Mouse (Mus musculus): ENCODE measurements at regions not wholly inside any gene's neighbourhood (a gene's known extent, or its start where the extent isn't known, plus 50 kb on each side); places are given as distances from the start of the nearest gene placed in this dataset.

- no peak for DNase-seq (ENCODE audit: extremely low spot score in 1 of 2, low spot score in 1 of 2)
Observed at GRCm38 (mm10) chr13:32544986-32545740, 206.6 kb upstream of the Gmds start.

GRCm38 (mm10) chr13:32541611-32542010 is 203.1 kb upstream of the Gmds start:
- DNase-seq (ENCODE audit: extremely low spot score in 1 of 2, low spot score in 1 of 2): no peak

- DNase-seq (ENCODE audit: extremely low spot score in 1 of 2, low spot score in 1 of 2): no peak
Observed at GRCm38 (mm10) chr13:32536241-32536640, 197.7 kb upstream of the Gmds start.

- no peak for DNase-seq (ENCODE audit: extremely low spot score in 1 of 2, low spot score in 1 of 2)
Observed at GRCm38 (mm10) chr13:32535602-32536001, 197.1 kb upstream of the Gmds start.

- no peak for DNase-seq (ENCODE audit: extremely low spot score in 1 of 2, low spot score in 1 of 2)
Observed at GRCm38 (mm10) chr13:32530926-32531512, 192.5 kb upstream of the Gmds start.

GRCm38 (mm10) chr13:32518611-32519344 is 180.2 kb upstream of the Gmds start:
- DNase-seq (ENCODE audit: extremely low spot score in 1 of 2, low spot score in 1 of 2): no peak

- DNase-seq (ENCODE audit: extremely low spot score in 1 of 2, low spot score in 1 of 2): no peak
Observed at GRCm38 (mm10) chr13:32517514-32517913, 179.0 kb upstream of the Gmds start.

GRCm38 (mm10) chr13:32509231-32510023 is 170.9 kb upstream of the Gmds start:
- no peak for DNase-seq (ENCODE audit: extremely low spot score in 1 of 2, low spot score in 1 of 2)

GRCm38 (mm10) chr13:32508447-32508846 is 169.9 kb upstream of the Gmds start:
- no peak for DNase-seq (ENCODE audit: extremely low spot score in 1 of 2, low spot score in 1 of 2)

- no peak for DNase-seq (ENCODE audit: extremely low spot score in 1 of 2, low spot score in 1 of 2)
Observed at GRCm38 (mm10) chr13:32507825-32508224, 169.3 kb upstream of the Gmds start.

GRCm38 (mm10) chr13:32498205-32498790 is 159.8 kb upstream of the Gmds start:
- DNase-seq (ENCODE audit: extremely low spot score in 1 of 2, low spot score in 1 of 2): no peak

GRCm38 (mm10) chr13:32496263-32496662 is 157.7 kb upstream of the Gmds start:
- no peak for DNase-seq (ENCODE audit: extremely low spot score in 1 of 2, low spot score in 1 of 2)

- no peak for DNase-seq (ENCODE audit: extremely low spot score in 1 of 2, low spot score in 1 of 2)
Observed at GRCm38 (mm10) chr13:32495063-32495462, 156.5 kb upstream of the Gmds start.

GRCm38 (mm10) chr13:32493806-32494205 is 155.3 kb upstream of the Gmds start:
- no peak for DNase-seq (ENCODE audit: extremely low spot score in 1 of 2, low spot score in 1 of 2)

- DNase-seq (ENCODE audit: extremely low spot score in 1 of 2, low spot score in 1 of 2): peak; percentile 28 to 73
Observed at GRCm38 (mm10) chr13:32493309-32493708, 154.8 kb upstream of the Gmds start.

GRCm38 (mm10) chr13:32492566-32492965 is 154.0 kb upstream of the Gmds start:
- DNase-seq (ENCODE audit: extremely low spot score in 1 of 2, low spot score in 1 of 2): no peak

- no peak for DNase-seq (ENCODE audit: extremely low spot score in 1 of 2, low spot score in 1 of 2)
Observed at GRCm38 (mm10) chr13:32481444-32482058, 143.0 kb upstream of the Gmds start.

- DNase-seq (ENCODE audit: extremely low spot score in 1 of 2, low spot score in 1 of 2): no peak
Observed at GRCm38 (mm10) chr13:32480029-32480428, 141.5 kb upstream of the Gmds start.

GRCm38 (mm10) chr13:32479118-32479818 is 140.7 kb upstream of the Gmds start:
- DNase-seq (ENCODE audit: extremely low spot score in 1 of 2, low spot score in 1 of 2): peak in 1 of 2 experiments; percentile 56

All from layer of hippocampus, postnatal 25 days (tissue).